Mouse (Mus musculus): ENCODE results near the gene Lactbl1. TPM values are rescaled to one million over a fixed set of nuclear protein-coding genes. Genes with fewer than 3 reads are reported as not detected.

Gene Lactbl1
- not detected in 2 replicates for polyA plus RNA-seq (2015; fragmentation: Nextera tagmentation; extraction: Ambion mirVana)

GRCm38 (mm10) chr4:136622388-136622787, at the start of gene Lactbl1:
TSS of gene Lactbl1 (plus strand) at chr4:136622621.

GRCm38 (mm10) chr4:136602568-136602967, 19.9 kb upstream of the Lactbl1 start, which contains the start of gene Kdm1a:
TSS of gene Kdm1a (minus strand) at chr4:136602723.

GRCm38 (mm10) chr4:136610387-136610856, 12.0 kb upstream of the Lactbl1 start, which contains the start of gene Tex46:
TSS of gene Tex46 (plus strand) at chr4:136610437.

Small RNAs within 50 kb of the gene (microRNA-seq; reads per million reads assigned to microRNA genes)
- not detected for gene Gm22180

Other genes with a start within 250 kb of the Lactbl1 start
- gene Htr1d, start 199.1 kb upstream of the Lactbl1 start, polyA plus RNA-seq (2015; fragmentation: Nextera tagmentation; extraction: Ambion mirVana) = 2.0 and 2.1 TPM in 2 replicates
- 0.28 and 0.41 TPM in 2 replicates for gene 6030445D17Rik, start 160.4 kb upstream of the Lactbl1 start, polyA plus RNA-seq (2015; fragmentation: Nextera tagmentation; extraction: Ambion mirVana)
- 89.5 and 108 TPM in 2 replicates for gene Luzp1, start 152.9 kb upstream of the Lactbl1 start, polyA plus RNA-seq (2015; fragmentation: Nextera tagmentation; extraction: Ambion mirVana)
- gene Kdm1a, start 19.9 kb upstream of the Lactbl1 start, polyA plus RNA-seq (2015; fragmentation: Nextera tagmentation; extraction: Ambion mirVana) = 12.8 and 13.1 TPM in 2 replicates
- gene Tex46, start 12.2 kb upstream of the Lactbl1 start, polyA plus RNA-seq (2015; fragmentation: Nextera tagmentation; extraction: Ambion mirVana) = not detected in 2 replicates
- 1.8 and 1.9 TPM in 2 replicates for gene Ephb2, start 213.4 kb downstream of the Lactbl1 start, polyA plus RNA-seq (2015; fragmentation: Nextera tagmentation; extraction: Ambion mirVana)